Mouse (Mus musculus) telencephalon, adult 2 months (tissue): ENCODE measurements around the gene Gm5485.

Source experiments
- DNase-seq: peaks from one replicate; pipeline ENCODE4 v3.0.0-alpha.2; 2011; ENCODE audit warnings: low read depth, low spot score

Gene Gm5485

DNA sequence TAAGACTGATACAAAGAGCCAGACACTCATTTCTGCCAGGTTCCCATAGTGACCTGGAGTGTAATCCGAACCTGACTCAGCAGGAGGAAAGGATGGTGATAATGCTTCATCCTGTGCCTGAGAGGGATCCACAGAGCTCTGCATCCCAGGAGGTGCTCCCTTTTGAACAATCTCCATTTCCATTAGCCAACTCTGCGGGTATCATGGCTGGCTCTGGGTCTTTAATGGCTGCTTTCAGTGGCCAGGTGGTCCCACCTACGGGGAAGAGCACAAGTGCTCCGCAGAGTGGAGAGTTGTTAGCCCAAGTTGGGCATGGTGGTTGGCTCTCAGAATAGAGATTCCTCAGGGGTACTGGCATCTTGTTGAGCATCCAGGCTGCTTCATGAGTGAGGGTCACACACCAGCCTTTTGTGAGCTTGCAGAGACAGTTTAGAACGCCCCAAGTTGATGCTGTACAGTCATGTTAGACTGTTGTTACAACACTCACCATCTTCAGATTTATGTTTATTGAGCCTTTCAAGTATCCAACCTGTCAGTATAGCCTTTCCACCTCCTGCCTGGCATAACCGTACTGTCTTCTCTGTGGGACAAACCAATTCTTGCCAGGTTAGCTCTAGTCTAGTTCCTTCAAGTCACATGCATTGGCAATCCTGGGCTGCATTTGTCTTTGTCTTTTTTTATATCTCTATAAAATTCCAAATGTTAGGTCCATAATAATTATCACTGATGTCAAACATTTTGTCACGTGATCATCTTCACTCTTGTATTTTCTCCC lies 38.3 kb downstream of the Gm5485 start:
- no peak for DNase-seq

DNA sequence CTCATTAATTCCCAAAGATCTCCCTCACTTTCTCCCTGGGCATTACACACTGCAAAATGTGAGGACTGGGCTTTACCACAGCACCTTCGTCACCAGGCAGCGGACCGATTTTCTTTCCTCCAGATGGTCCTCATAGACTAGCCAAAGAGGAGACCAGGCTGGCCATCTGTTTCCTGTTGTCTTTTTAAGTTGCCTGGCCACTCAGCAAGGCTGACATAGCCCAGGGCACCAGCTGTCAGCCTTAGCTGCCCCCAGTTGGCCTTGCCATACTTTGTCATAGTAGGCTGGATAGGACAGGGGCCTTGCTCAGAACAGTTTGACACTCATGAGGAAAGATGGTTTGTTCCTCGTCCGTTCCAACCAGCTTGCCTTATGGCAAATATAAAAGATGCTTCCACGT lies 39.8 kb downstream of the Gm5485 start:
- DNase-seq = no peak

DNA sequence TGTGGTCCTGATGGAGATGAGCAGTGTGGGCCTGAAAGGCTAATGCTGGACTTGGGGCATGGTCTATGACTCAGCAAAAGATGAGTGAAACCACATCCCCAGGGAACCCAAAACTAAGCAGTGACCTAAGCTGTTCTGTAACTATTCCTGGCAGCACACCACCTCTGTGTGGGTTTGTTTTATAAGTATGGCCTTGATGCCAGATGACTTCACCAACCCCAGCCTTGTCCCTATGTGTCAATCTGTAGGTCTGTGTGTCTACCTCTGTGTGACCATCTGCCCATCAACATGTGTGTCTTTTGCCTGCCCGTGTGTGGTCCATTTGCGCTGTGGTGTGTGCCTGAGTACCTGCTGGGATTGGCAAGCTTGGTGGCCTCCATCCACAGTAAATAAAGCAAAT lies 44.1 kb downstream of the Gm5485 start:
- no peak for DNase-seq

DNA sequence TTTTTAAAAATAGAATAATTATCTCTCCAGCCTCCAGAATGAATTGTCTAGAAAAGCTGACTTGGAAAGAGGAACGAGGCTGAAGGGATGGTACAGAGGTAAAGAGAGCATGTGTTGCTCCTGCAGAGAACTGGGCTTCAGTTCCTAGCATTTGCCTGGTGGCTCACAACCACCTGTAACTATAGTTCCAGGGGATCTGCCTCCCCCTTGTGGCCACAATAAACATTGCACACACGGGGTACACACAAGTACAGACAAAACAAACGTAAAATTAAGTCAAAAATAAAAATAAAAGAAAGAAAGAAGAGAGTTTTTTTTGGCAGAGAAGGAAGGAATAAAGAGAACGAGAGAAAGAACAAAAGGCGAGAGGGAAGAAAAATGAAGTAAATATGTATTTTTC lies 45.4 kb downstream of the Gm5485 start:
- no peak for DNase-seq

DNA sequence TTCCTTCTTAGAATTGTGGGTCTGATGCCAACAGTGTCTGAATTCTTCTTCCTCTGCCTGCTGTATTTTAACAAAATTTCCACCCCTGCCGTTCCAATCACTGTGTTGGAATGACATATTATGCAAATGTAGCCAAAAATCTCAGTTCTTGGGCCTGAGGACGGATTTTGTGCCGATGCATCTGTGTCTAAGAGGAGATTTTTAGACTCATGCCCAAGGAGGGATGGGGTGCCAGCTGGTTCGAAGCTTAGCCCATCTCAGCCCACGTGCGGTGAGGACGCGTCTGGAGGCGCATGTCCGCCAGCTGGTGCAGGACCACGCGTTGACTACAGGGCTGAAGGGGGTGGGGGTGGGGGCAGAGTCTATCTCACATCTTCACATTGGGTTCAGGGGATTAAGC lies 51.3 kb downstream of the Gm5485 start:
- DNase-seq = peak; percentile 65

DNA sequence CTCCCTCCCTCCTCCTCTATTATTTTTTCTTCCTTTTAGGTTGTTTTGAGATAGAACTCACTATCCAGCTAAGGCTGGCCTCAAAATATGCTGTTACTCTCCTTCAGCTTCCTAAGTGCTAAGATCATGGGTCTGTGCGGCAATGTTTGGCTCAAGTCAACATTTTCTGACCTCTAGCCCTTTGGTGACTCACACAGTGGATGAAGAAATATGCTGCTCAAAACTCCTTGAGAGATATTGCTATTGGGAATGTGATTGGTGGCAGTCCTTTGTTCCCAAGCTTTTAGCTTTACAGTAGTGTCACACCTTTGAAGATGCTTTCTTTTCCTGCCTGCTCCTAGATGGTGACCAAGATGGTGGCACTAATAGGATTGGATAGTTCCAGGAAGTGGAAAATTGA lies 55.8 kb downstream of the Gm5485 start:
- DNase-seq = no peak

DNA sequence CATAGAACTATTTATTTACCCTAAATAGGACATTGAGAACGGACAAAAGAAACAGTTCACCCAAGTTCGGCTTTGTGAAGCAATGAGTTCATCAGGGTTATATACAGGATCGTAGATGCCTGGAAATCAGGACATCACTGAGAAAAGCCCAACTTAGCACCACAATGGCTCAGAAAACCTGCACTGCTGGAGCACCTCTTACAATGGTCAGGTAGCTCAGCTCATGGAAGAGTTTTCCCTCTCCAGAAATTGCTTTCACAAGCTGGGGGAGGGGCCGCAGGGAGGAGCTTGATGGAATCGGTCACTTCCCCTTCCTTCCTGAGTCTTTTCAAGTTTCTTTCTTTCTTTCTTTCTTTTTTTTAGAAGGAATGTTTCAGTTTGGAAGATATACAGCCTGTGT lies 56.5 kb downstream of the Gm5485 start:
- no peak for DNase-seq
